Mouse (Mus musculus) cortical plate, adult 2 months (tissue): ENCODE data around the gene Bcas3.
A peak's percentile ranks its signal among the peaks of the same experiment; 100 is the strongest.

Source experiments
- CTCF ChIP-seq: fragments of 200-500 bp; IDR thresholded peaks from 2 replicates; pipeline ENCODE4 v1.5.1; 2011; ENCODE audit warnings: mild to moderate bottlenecking, control low read depth, low read length; ENCODE audit not compliant: insufficient read depth; ENCODE audit errors: extremely low read depth
- POLR2A ChIP-seq: fragments of 200-500 bp; IDR thresholded peaks from 2 replicates; pipeline ENCODE4 v1.6.1; 2011; ENCODE audit warnings: mild to moderate bottlenecking, low read length, control low read depth; ENCODE audit not compliant: insufficient read depth; ENCODE audit errors: extremely low read depth

DNA sequence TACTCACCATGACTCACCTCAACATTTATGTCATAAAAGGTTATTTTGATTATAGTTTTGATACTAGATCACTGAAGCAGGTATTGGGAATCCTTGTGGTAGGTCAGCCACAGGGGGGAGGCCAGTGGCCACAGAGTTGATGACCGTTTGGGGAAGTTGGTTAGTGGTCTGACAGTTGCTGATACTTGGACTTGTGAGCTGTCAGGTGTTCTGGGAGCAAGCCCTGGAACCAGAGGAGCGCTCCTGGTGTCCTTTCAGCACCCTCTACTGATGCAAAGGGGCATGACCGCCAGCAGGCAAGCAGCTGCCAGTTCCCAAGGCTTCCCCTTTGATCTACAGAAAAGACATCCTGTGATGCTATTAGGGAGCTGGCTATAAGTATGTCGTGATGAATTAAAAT is 18.2 kb upstream of the Bcas3 start:
- TF ChIP-seq POLR2A (no peak), CTCF (peak; percentile 45)
